Mouse (Mus musculus) small intestine, adult 2 months (tissue): ENCODE results near the gene Wdsub1. TPM values are rescaled to one million over a fixed set of nuclear protein-coding genes. Genes with fewer than 3 reads are reported as not detected.

Experiments
- H3K27ac ChIP-seq: fragments of 200-500 bp; 2 replicates; pipeline ENCODE4 v1.5.1; 2012; ENCODE audit warnings: low read depth, low read length, control low read depth, inconsistent platforms; ENCODE audit not compliant: insufficient read depth
- H3K27me3 ChIP-seq: fragments of 200-500 bp; 2 replicates; pipeline ENCODE4 v1.6.1; 2012; ENCODE audit warnings: mild to moderate bottlenecking, moderate library complexity, low read length, inconsistent platforms; ENCODE audit not compliant: control insufficient read depth, insufficient read depth
- H3K36me3 ChIP-seq: fragments of 200-500 bp; 2 replicates; pipeline ENCODE4 v1.6.1; 2012; ENCODE audit warnings: mild to moderate bottlenecking, low read length, control low read depth, inconsistent platforms; ENCODE audit not compliant: control insufficient read depth, insufficient read depth
- H3K4me1 ChIP-seq: fragments of 200-500 bp; 2 replicates; pipeline ENCODE4 v1.6.1; 2012; ENCODE audit warnings: low read length, inconsistent platforms, mixed read lengths; ENCODE audit not compliant: control insufficient read depth, insufficient read depth, insufficient read length
- H3K4me3 ChIP-seq: fragments of 200-500 bp; 2 replicates; pipeline ENCODE4 v1.5.1; 2012; ENCODE audit warnings: low read depth, mild to moderate bottlenecking, control low read depth, inconsistent platforms, low read length, moderate library complexity
- CTCF ChIP-seq: fragments of 200-500 bp; IDR thresholded peaks from 2 replicates; pipeline ENCODE4 v1.5.1; 2012; ENCODE audit warnings: low read depth, mild to moderate bottlenecking, control low read depth, inconsistent platforms, low read length, moderate library complexity, mixed read lengths; ENCODE audit not compliant: insufficient replicate concordance, insufficient read length; ENCODE audit errors: extremely low read depth
- POLR2A ChIP-seq: fragments of 200-500 bp; IDR thresholded peaks from 2 replicates; pipeline ENCODE4 v1.6.1; 2012; ENCODE audit warnings: low read depth, mild to moderate bottlenecking, control low read depth, inconsistent platforms, low read length, moderate library complexity
- WGBS: fragments of 180-500 bp; shearing (Covaris S2); methylation state at CpG from one replicate; pipeline ENCODE4 v1.1.7; 2018; 5-methylcytosine and 5-hydroxymethylcytosine counted together
- polyA plus RNA-seq: library from polyadenylated mRNA; depleted of rRNA; stranded (reverse); fragments of >200 nt; gene quantifications from 2 replicates; pipeline ENCODE4 v1.2.3, GENCODE M21; 2012; rRNA removed

Gene Wdsub1
- polyA plus RNA-seq: 17.5 and 30.4 TPM in 2 replicates

DNA sequence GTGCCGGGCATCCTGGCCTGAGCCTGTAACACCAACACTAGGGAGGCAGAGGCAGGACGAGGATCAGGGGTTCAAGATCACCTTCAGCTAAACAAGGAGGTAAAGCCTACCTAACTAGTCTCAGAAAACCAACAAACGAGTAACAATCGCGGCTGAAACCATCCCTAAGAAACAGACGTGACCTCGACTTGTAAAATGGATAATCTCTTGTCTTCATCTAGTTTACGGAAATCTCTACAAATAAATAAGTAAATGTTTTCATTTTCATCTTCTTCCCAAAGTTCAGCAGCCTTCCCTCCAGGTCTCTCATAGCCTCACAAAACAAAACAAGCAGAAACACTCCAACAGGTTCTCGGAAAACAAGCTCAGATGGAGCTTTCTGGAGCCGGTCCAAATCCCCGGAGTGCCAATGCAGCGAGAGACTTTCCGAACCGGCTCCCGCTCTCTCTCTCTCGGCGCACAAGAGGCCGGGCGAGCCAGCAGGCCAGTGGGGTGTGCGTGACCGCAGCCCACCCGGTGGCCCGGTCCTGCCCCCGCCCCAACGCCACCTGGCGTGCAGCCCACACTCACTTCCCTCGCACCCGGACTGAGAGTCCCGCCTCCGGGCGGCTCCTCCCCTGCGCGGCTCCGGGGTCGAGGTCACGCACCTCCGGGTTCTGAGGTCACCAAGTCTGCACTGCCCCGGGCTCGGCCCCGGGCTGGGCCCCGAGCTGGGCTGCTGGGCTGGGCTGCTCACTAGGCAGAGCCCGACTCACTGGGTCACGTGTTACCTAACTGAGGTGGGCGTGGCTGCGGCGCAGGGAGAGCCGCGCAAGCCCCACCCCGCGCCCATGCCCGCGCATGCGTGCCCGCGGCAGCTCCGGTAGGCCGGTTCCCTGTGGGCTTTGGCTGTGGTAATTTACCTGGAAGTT lies at the start of gene Wdsub1:
TSS of gene Wdsub1 (minus strand) at position 761 of the 911 bp plus-strand sequence.
- H3K27ac ChIP-seq: peak within 1 kb of the TSS; percentile 18
- peak; percentile 19 for TF ChIP-seq POLR2A
- peak; percentile 34; the same call in 1 of the 2 replicates for TF ChIP-seq CTCF
- 2% methylated on average over 57 of the region's 57 CpGs for WGBS

DNA sequence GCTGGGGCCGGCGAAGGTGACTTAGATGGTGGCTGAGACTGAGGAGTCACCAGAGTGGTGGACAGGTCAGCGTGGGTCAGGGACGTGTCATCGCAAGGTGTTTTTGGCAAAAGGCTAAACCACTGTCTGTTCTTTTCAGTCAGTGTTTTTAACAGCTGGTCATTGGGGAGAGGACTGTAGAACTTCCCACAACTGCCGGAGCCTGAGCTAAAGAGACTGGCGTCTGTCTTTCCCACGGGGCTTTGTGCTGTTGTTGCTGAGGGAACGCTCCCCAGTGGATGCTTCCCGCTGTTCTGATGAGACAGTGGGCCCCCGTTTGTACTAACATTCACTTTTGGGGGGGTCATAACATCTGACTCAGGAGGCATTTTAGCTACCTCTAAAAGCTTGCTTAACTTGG lies 31.2 kb upstream of the Wdsub1 start:
- H3K4me1 ChIP-seq: no peaks in the 10 kb centered on the region
- TF ChIP-seq POLR2A (no peak), CTCF (no peak)
- H3K27ac ChIP-seq: no peak overlapping the region
- WGBS: 94% methylated on average over 11 of the region's 11 CpGs
- no peaks in the 10 kb centered on the region for H3K27me3 ChIP-seq
- H3K36me3 ChIP-seq: peaks cover 61% of the 10 kb centered on the region
- no peak overlapping the region for H3K4me3 ChIP-seq

More for the DNA sequence above, at the start of gene Wdsub1:
- Histone ChIP-seq H3K4me1 (no peaks in the 10 kb centered on the region; the same call in 1 of the 2 replicates), H3K27me3 (no peaks in the 10 kb centered on the region), H3K36me3 (no peaks in the 10 kb centered on the region), H3K4me3 (peak within 1 kb of the TSS; percentile 98)

DNA sequence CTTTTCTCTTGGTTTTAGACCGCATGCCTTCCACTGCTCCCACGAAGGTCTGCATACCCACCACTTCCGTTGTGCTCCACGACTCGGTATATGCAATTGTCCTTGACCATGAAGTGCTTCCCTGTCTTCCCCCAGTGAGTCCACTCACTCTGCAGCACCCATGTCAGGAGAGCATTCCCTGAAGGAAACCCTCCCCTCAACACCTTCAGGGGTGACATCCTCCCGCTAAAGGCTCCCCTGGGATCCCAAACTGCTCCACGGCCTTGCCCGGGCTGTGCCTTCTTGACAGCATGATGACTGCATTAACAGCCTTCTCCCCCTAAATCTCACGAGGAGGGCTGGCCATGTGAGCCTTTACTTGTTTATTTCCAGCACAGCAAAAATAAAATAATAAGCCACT lies 25.7 kb upstream of the Wdsub1 start:
- WGBS: 90% methylated on average over 9 of the region's 9 CpGs
- no peaks in the 10 kb centered on the region for H3K4me1 ChIP-seq
- H3K4me3 ChIP-seq: no peak overlapping the region
- no peaks in the 10 kb centered on the region for H3K27me3 ChIP-seq
- H3K27ac ChIP-seq: no peak overlapping the region
- TF ChIP-seq POLR2A (no peak), CTCF (no peak)
- H3K36me3 ChIP-seq: peaks cover 52% of the 10 kb centered on the region

GRCm38 (mm10) chr2:59904007-59904406 lies 21.6 kb upstream of the Wdsub1 start:
- Histone ChIP-seq H3K27ac (no peak overlapping the region), H3K4me1 (no peaks in the 10 kb centered on the region), H3K36me3 (peaks cover 51% of the 10 kb centered on the region), H3K27me3 (no peaks in the 10 kb centered on the region), H3K4me3 (no peak overlapping the region)
- WGBS: 90% methylated on average over 7 of the region's 7 CpGs
- TF ChIP-seq POLR2A (no peak), CTCF (no peak)

- Histone ChIP-seq H3K27me3 (no peaks in the 10 kb centered on the region), H3K4me3 (no peak overlapping the region), H3K27ac (no peak overlapping the region), H3K4me1 (no peaks in the 10 kb centered on the region), H3K36me3 (peaks cover 40% of the 10 kb centered on the region)
- 93% methylated on average over 4 of the region's 4 CpGs for WGBS
- TF ChIP-seq CTCF: no peak
These were observed 16.3 kb upstream of the Wdsub1 start for GRCm38 (mm10) chr2:59898666-59899065.

DNA sequence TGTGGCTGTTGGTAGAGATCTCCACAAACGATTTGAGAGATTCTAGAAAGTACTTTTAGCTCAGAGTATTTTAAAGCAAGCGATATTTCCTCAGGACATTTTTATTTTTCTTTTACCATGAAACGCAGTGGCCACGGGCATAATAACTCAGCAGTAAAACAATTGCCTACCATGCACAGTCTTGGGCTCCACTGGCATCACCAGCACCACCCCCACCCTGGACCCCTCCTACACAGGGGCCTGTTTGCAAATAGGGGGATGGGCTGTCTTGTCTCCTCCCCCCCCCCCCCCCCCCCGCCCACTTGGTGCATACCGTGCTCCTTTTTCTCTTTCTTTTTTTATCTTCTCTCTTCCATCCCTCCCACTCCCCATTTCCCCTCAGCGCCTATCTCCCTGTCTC lies 15.7 kb upstream of the Wdsub1 start:
- Histone ChIP-seq H3K36me3 (peaks cover 36% of the 10 kb centered on the region), H3K4me3 (no peak overlapping the region), H3K27ac (no peak overlapping the region), H3K4me1 (no peaks in the 10 kb centered on the region), H3K27me3 (no peaks in the 10 kb centered on the region)
- no peak for TF ChIP-seq POLR2A
- no peak for TF ChIP-seq CTCF
- WGBS: 82% methylated on average over 6 of the region's 7 CpGs

- Histone ChIP-seq H3K27ac (no peak overlapping the region), H3K4me1 (no peaks in the 10 kb centered on the region), H3K36me3 (peaks cover 29% of the 10 kb centered on the region), H3K27me3 (no peaks in the 10 kb centered on the region), H3K4me3 (no peak overlapping the region)
- 59% methylated on average over 8 of the region's 8 CpGs for WGBS
- TF ChIP-seq CTCF (no peak), POLR2A (no peak)
These were observed 14.4 kb upstream of the Wdsub1 start for GRCm38 (mm10) chr2:59896837-59897236.
